Comparison of ENCODE assay signal across 8 mouse cellular contexts in genomic region chr11:50324751-50325471, GRCm38 (mm10). TPM values are rescaled to one million over a fixed set of nuclear protein-coding genes. Genes with fewer than 3 reads are reported as not detected.
A peak's percentile ranks its signal among the peaks of the same experiment; 100 is the strongest.
DNase-seq lines count a peak whose midpoint lies in the region; ATAC-seq and TF ChIP-seq lines count a peak whose summit lies in the region.

No protein-coding gene starts in this region.

- H3K4me2 ChIP-seq in CH12.LX (ENCODE audit: insufficient read depth, low read depth, poor library complexity, severe bottlenecking) = peak overlapping the region; percentile 99

- H3K36me3 ChIP-seq in erythroblast, embryonic 14.5 days (ENCODE audit: control insufficient read depth) = peaks cover 30% of the 10 kb centered on the region
- H3K36me3 ChIP-seq in CH12.LX (replicated peaks in 1 of 2; ENCODE audit: control insufficient read depth in 1 of 2, insufficient read depth in 1 of 2, low read length in 1 of 2) = peaks cover 3 to 40% of the 10 kb centered on the region in 2 experiments
- H3K36me3 ChIP-seq in forebrain, embryonic 10.5 days (replicated peaks) = peaks cover 33% of the 10 kb centered on the region
- peaks cover 39% of the 10 kb centered on the region for H3K36me3 ChIP-seq in limb, embryonic 10.5 days

- no peak for TF ChIP-seq POLR2A in CH12.LX (IDR thresholded peaks at IDR 0.05; ENCODE audit: low read depth, low read length)

- peak overlapping the region; percentile 97 for H3K4me3 ChIP-seq in erythroblast, embryonic 14.5 days (replicated peaks)
- peak overlapping the region; percentile 94 to 100 (median 96) for H3K4me3 ChIP-seq in CH12.LX (replicated peaks in 1 of 3; ENCODE audit: low read depth in 2 of 3, low read length in 2 of 3, poor library complexity in 1 of 3)
- H3K4me3 ChIP-seq in forebrain, embryonic 10.5 days = peak overlapping the region; percentile 92
- H3K4me3 ChIP-seq in limb, embryonic 10.5 days = peak overlapping the region; percentile 75

- H3K27ac ChIP-seq in CH12.LX (ENCODE audit: insufficient read depth, low read depth) = peak overlapping the region; percentile 77
- peak overlapping the region; percentile 98 for H3K27ac ChIP-seq in forebrain, embryonic 10.5 days
- peak overlapping the region; percentile 98 for H3K27ac ChIP-seq in limb, embryonic 10.5 days

- no peak for TF ChIP-seq CTCF in CH12.LX (conservative IDR thresholded peaks at IDR 0.05 in 1 of 2, IDR thresholded peaks at IDR 0.05 in 1 of 2; ENCODE audit: low read depth in 2 of 2, low read length in 2 of 2)

- in situ Hi-C loops in CH12.LX (cut with MboI; ENCODE audit: low pct_ligation_motif_present, low pct_unique_long_range_greater_than_20kb, low sequenced_read_pairs) = loop anchor here (5.0 kb wide), 1 partner anchor 37 kb away; no protein-coding TSS in a partner anchor

- dilution Hi-C loops in CH12.LX (cut with MboI; ENCODE audit: extremely low pct_ligation_motif_present, extremely low pct_unique_long_range_greater_than_20kb, low sequenced_read_pairs) = no loop called here

- peaks cover 69% of the 10 kb centered on the region for H3K4me1 ChIP-seq in erythroblast, embryonic 14.5 days (ENCODE audit: control insufficient read depth)
- H3K4me1 ChIP-seq in CH12.LX (ENCODE audit: control insufficient read depth in 1 of 2, insufficient read depth in 2 of 2) = peaks cover 0 to 52% of the 10 kb centered on the region in 2 experiments; a peak in 3 of 4 replicates
- peaks cover 40% of the 10 kb centered on the region for H3K4me1 ChIP-seq in forebrain, embryonic 10.5 days
- H3K4me1 ChIP-seq in limb, embryonic 10.5 days = peaks cover 22% of the 10 kb centered on the region

- TF ChIP-seq RAD21 in CH12.LX (IDR thresholded peaks at IDR 0.05; ENCODE audit: low read depth, low read length) = no peak

- no peaks in the 10 kb centered on the region for H3K27me3 ChIP-seq in erythroblast, embryonic 14.5 days (ENCODE audit: control insufficient read depth)
- H3K27me3 ChIP-seq in CH12.LX (replicated peaks) = no peaks in the 10 kb centered on the region
- no peaks in the 10 kb centered on the region for H3K27me3 ChIP-seq in forebrain, embryonic 10.5 days (ENCODE audit: poor library complexity, severe bottlenecking)
- no peaks in the 10 kb centered on the region for H3K27me3 ChIP-seq in limb, embryonic 10.5 days (ENCODE audit: low read depth, poor library complexity, severe bottlenecking)

- DNase-seq in CH12.LX (ENCODE audit: extremely low read depth) (peak; percentile 40), MN1 (ENCODE audit: low spot score) (no peak)
- DNase-seq in forebrain, embryonic 10.5 days (ENCODE audit: extremely low spot score, low spot score) = no peak
- DNase-seq in limb, embryonic 10.5 days (ENCODE audit: low spot score) = no peak
- DNase-seq in naive thymus-derived CD4-positive, alpha-beta T cell, adult 2 months (ENCODE audit: low read depth) = peak; percentile 52
- no peak for DNase-seq in spleen, postnatal 36 days (ENCODE audit: low spot score in 2 of 2)

- peaks cover 63% of the 10 kb centered on the region for H3K79me2 ChIP-seq in CH12.LX (replicated peaks; ENCODE audit: control insufficient read depth, extremely low read depth, insufficient read depth, poor library complexity, severe bottlenecking)

- no peak for TF ChIP-seq EP300 in CH12.LX (IDR thresholded peaks at IDR 0.05; ENCODE audit: low read length)

- H3K9me3 ChIP-seq in erythroblast, embryonic 14.5 days (ENCODE audit: control insufficient read depth, low read length) = no peaks in the 10 kb centered on the region
- H3K9me3 ChIP-seq in CH12.LX (replicated peaks; ENCODE audit: low read length) = no peaks in the 10 kb centered on the region
- H3K9me3 ChIP-seq in forebrain, embryonic 10.5 days = no peaks in the 10 kb centered on the region
- no peaks in the 10 kb centered on the region for H3K9me3 ChIP-seq in limb, embryonic 10.5 days (replicated peaks)

- no peak for ATAC-seq in erythroblast, adult 5-6 weeks (replicated peaks; ENCODE audit: low FRiP score, poor library complexity, severe bottlenecking)

- 2% methylated on average over 34 of the region's 34 CpGs for WGBS in forebrain, embryonic 10.5 days
- 2% methylated on average over 34 of the region's 34 CpGs for WGBS in limb, embryonic 10.5 days

- peak overlapping the region; percentile 98 for H3K9ac ChIP-seq in CH12.LX (ENCODE audit: insufficient read depth, low read depth)

TF ChIP-seq in CH12.LX, 34 proteins besides CTCF, POLR2A, EP300 and RAD21:
- peak; percentile 48; the same call in 1 of the 2 replicates for TF ChIP-seq JUND (conservative IDR thresholded peaks at IDR 0.05; ENCODE audit: low read depth, low read length)
- TF ChIP-seq TBP (conservative IDR thresholded peaks at IDR 0.05; ENCODE audit: low read depth, low read length) = no peak
- no peak for TF ChIP-seq USF2 (conservative IDR thresholded peaks at IDR 0.05; ENCODE audit: low read depth, low read length)
- TF ChIP-seq MXI1 (IDR thresholded peaks at IDR 0.05; ENCODE audit: low read depth, low read length) = peak; percentile 85; the same call in 1 of the 2 replicates
- TF ChIP-seq ETS1 (conservative IDR thresholded peaks at IDR 0.05; ENCODE audit: low read depth, low read length) = 0 out of 2 replicates have a peak, but pooled peaks have one; percentile 5
- peak; percentile 70 for TF ChIP-seq RCOR1 (conservative IDR thresholded peaks at IDR 0.05; ENCODE audit: low read depth, low read length)
- no peak for TF ChIP-seq ELF1 (IDR thresholded peaks at IDR 0.05; ENCODE audit: low read depth, low read length)
- TF ChIP-seq KAT2A (IDR thresholded peaks at IDR 0.05; ENCODE audit: insufficient replicate concordance, low read length) = 0 out of 2 replicates have a peak, but pooled peaks have one; percentile 24
- peak; percentile 91 for TF ChIP-seq SIN3A (IDR thresholded peaks at IDR 0.05; ENCODE audit: low read length)

RNA-seq across cellular contexts. Expression of gene Canx, which starts 0.6 kb away (rescaled TPM):
- 3.1 and 8.5 TPM in 2 replicates for polyA plus RNA-seq in erythroblast, embryonic 14.5 days (2012)
- total RNA-seq in erythroblast, adult 5-6 weeks (2015; ENCODE audit: low replicate concordance) = 98.6 and 101 TPM in 2 replicates
- total RNA-seq in erythroblast, adult 5-6 weeks (2017; ENCODE audit: low replicate concordance) = 226 and 340 TPM in 2 replicates
- total RNA-seq in CH12.LX (2012; rRNA removed) = 575 and 628 TPM in 2 replicates
- total RNA-seq in CH12.LX (2014; rRNA removed) = 627 and 662 TPM in 2 replicates
- polyA plus RNA-seq in CH12.LX (2012; ENCODE audit: insufficient read length, low read depth) = 607 and 650 TPM in 2 replicates
- 334 and 352 TPM in 2 replicates for polyA plus RNA-seq in forebrain, embryonic 10.5 days (2016; fragmentation: Nextera tagmentation; extraction: Ambion mirVana)
- polyA plus RNA-seq in limb, embryonic 10.5 days (2016; fragmentation: Nextera tagmentation; extraction: Ambion mirVana) = 311 and 334 TPM in 2 replicates

RNA-seq across cellular contexts. Expression of gene Cby3, which starts 29.4 kb away (rescaled TPM):
- polyA plus RNA-seq in erythroblast, embryonic 14.5 days (2012) = not detected in 2 replicates
- not detected in 2 replicates for total RNA-seq in erythroblast, adult 5-6 weeks (2015; ENCODE audit: low replicate concordance)
- total RNA-seq in erythroblast, adult 5-6 weeks (2017; ENCODE audit: low replicate concordance) = not detected in 2 replicates
- total RNA-seq in CH12.LX (2012; rRNA removed) = not detected in 2 replicates
- not detected in 2 replicates for total RNA-seq in CH12.LX (2014; rRNA removed)
- not detected in 2 replicates for polyA plus RNA-seq in CH12.LX (2012; ENCODE audit: insufficient read length, low read depth)
- polyA plus RNA-seq in forebrain, embryonic 10.5 days (2016; fragmentation: Nextera tagmentation; extraction: Ambion mirVana) = 0.23 and 0.57 TPM in 2 replicates
- polyA plus RNA-seq in limb, embryonic 10.5 days (2016; fragmentation: Nextera tagmentation; extraction: Ambion mirVana) = 0.43 TPM in 1 of 2 replicates, not detected in the other

RNA-seq across cellular contexts. Expression of gene Maml1, which starts 32.8 kb away (rescaled TPM):
- polyA plus RNA-seq in erythroblast, embryonic 14.5 days (2012) = 0.47 and 0.68 TPM in 2 replicates
- total RNA-seq in erythroblast, adult 5-6 weeks (2015; ENCODE audit: low replicate concordance) = 15.2 and 15.7 TPM in 2 replicates
- total RNA-seq in erythroblast, adult 5-6 weeks (2017; ENCODE audit: low replicate concordance) = 7.2 and 10.0 TPM in 2 replicates
- total RNA-seq in CH12.LX (2012; rRNA removed) = 4.3 and 5.4 TPM in 2 replicates
- total RNA-seq in CH12.LX (2014; rRNA removed) = 1.3 and 2.2 TPM in 2 replicates
- polyA plus RNA-seq in CH12.LX (2012; ENCODE audit: insufficient read length, low read depth) = 8.4 and 9.7 TPM in 2 replicates
- polyA plus RNA-seq in forebrain, embryonic 10.5 days (2016; fragmentation: Nextera tagmentation; extraction: Ambion mirVana) = 5.4 and 5.8 TPM in 2 replicates
- 7.3 and 7.7 TPM in 2 replicates for polyA plus RNA-seq in limb, embryonic 10.5 days (2016; fragmentation: Nextera tagmentation; extraction: Ambion mirVana)

RNA-seq across cellular contexts. Expression of gene Hnrnph1, which starts 51.9 kb away (rescaled TPM):
- 12.6 and 16.1 TPM in 2 replicates for polyA plus RNA-seq in erythroblast, embryonic 14.5 days (2012)
- 162 and 237 TPM in 2 replicates for total RNA-seq in erythroblast, adult 5-6 weeks (2015; ENCODE audit: low replicate concordance)
- total RNA-seq in erythroblast, adult 5-6 weeks (2017; ENCODE audit: low replicate concordance) = 155 and 222 TPM in 2 replicates
- total RNA-seq in CH12.LX (2012; rRNA removed) (239 and 320 TPM in 2 replicates), CH12.LX (2014; rRNA removed) (428 and 524 TPM in 2 replicates)
- 829 and 841 TPM in 2 replicates for polyA plus RNA-seq in CH12.LX (2012; ENCODE audit: insufficient read length, low read depth)
- 634 and 666 TPM in 2 replicates for polyA plus RNA-seq in forebrain, embryonic 10.5 days (2016; fragmentation: Nextera tagmentation; extraction: Ambion mirVana)
- polyA plus RNA-seq in limb, embryonic 10.5 days (2016; fragmentation: Nextera tagmentation; extraction: Ambion mirVana) = 586 and 668 TPM in 2 replicates

Comparison
In these comparisons a context has a peak if more than half of its experiments do, and no peak if none do; other contexts are left out.
1. DNase-seq: peak in CH12.LX (single experiment) and naive thymus-derived CD4-positive, alpha-beta T cell, adult 2 months (single experiment); none in forebrain, embryonic 10.5 days (single experiment), limb, embryonic 10.5 days (single experiment), spleen, postnatal 36 days (0 of 2) and MN1 (single experiment).
2. RNA of gene Canx, which starts 0.6 kb away (polyA plus RNA-seq): 607 to 650 TPM in CH12.LX, 334 to 352 TPM in forebrain, embryonic 10.5 days and 311 to 334 TPM in limb, embryonic 10.5 days; 3.1 to 8.5 TPM in erythroblast, embryonic 14.5 days; every median in the first group is over 10 times any median in the second.
3. Peak in every context shown above with its lines, with median percentiles within 50 percentile points of each other: H3K4me3 ChIP-seq and H3K27ac ChIP-seq.